Mouse (Mus musculus) midbrain, embryonic 16.5 days (tissue): ENCODE measurements around the gene Dpep3. TPM values are rescaled to one million over a fixed set of nuclear protein-coding genes. Genes with fewer than 3 reads are reported as not detected.

Experiments used
- ATAC-seq: fragments of 200-750 bp; cut with Nextera tagmentation; 2 replicates; pipeline ENCODE4 v1.8.0; 2017; ENCODE audit warnings: moderate TSS enrichment
- H3K27ac ChIP-seq: fragments of 300-500 bp; sonication (generic); 2 replicates; pipeline ENCODE4 v1.5.1; 2014; ENCODE audit warnings: mild to moderate bottlenecking, low read length, mixed read lengths
- H3K27me3 ChIP-seq: fragments of 300-500 bp; sonication (generic); 2 replicates; pipeline ENCODE4 v1.6.1; 2014; ENCODE audit warnings: low read depth, low read length, mixed read lengths; ENCODE audit not compliant: control insufficient read depth, insufficient read depth
- H3K36me3 ChIP-seq: fragments of 300-500 bp; sonication (generic); 2 replicates; pipeline ENCODE4 v1.6.1; 2014; ENCODE audit warnings: mild to moderate bottlenecking, low read length, moderate library complexity, mixed read lengths; ENCODE audit not compliant: control insufficient read depth, insufficient read depth
- H3K4me1 ChIP-seq: fragments of 300-500 bp; sonication (generic); 2 replicates; pipeline ENCODE4 v1.6.1; 2014; ENCODE audit warnings: mild to moderate bottlenecking, low read length, mixed read lengths; ENCODE audit not compliant: control insufficient read depth, insufficient read depth
- H3K4me2 ChIP-seq: fragments of 300-500 bp; sonication (generic); 2 replicates; pipeline ENCODE4 v1.6.1; 2014; ENCODE audit warnings: mild to moderate bottlenecking, low read length, mixed read lengths
- H3K4me3 ChIP-seq: fragments of 300-500 bp; sonication (generic); 2 replicates; pipeline ENCODE4 v1.5.1; 2014; ENCODE audit warnings: low read depth, mild to moderate bottlenecking, low read length, moderate library complexity, mixed read lengths
- H3K9ac ChIP-seq: fragments of 300-500 bp; sonication (generic); 2 replicates; pipeline ENCODE4 v1.6.1; 2014; ENCODE audit warnings: low read depth, low read length, mixed read lengths
- H3K9me3 ChIP-seq: fragments of 300-500 bp; sonication (generic); replicated peaks from 2 replicates; pipeline ENCODE4 v1.6.1; 2014; ENCODE audit warnings: mild to moderate bottlenecking, low read length, mixed read lengths; ENCODE audit not compliant: control insufficient read depth, poor library complexity, severe bottlenecking
- WGBS: fragments of 180-500 bp; shearing (Covaris S2); extraction: QIAGEN DNeasy Blood & Tissue Kit; methylation state at CpG from one replicate; pipeline ENCODE4 v1.1.7; 2014; 5-methylcytosine and 5-hydroxymethylcytosine counted together
- microRNA-seq: library from miRNA; unstranded; fragments of <30 nt; microRNA quantifications from one replicate; pipeline ENCODE4, GENCODE M21; 2017
- polyA plus RNA-seq: library from polyadenylated mRNA; unstranded; fragments of >200 nt; fragmentation: Nextera tagmentation; extraction: Ambion mirVana; gene quantifications from 2 replicates; pipeline ENCODE4 v1.2.1, GENCODE M21; 2015

Dpep3 gene
- polyA plus RNA-seq, 1 experiment from 2014 or later, result not detected

- Histone ChIP-seq H3K4me2 (no peak overlapping the region), H3K9me3 (no peaks in the 10 kb centered on the region), H3K27me3 (no peaks in the 10 kb centered on the region), H3K9ac (no peak overlapping the region), H3K36me3 (no peaks in the 10 kb centered on the region), H3K4me3 (no peak overlapping the region), H3K27ac (no peak overlapping the region), H3K4me1 (peaks cover 14% of the 10 kb centered on the region)
- 92% methylated on average over 6 of the region's 6 CpGs for WGBS
- ATAC-seq, result no peak
Observed at GRCm38 (mm10) chr8:105935105-105935504, 44.1 kb downstream of the Dpep3 start.

GRCm38 (mm10) chr8:105933762-105934161, 45.5 kb downstream of the Dpep3 start, which contains the start of gene Ctrl:
Gene Ctrl (minus strand): TSS chr8:105933862.
- peaks cover 14% of the 10 kb centered on the region for H3K4me1 ChIP-seq
- no peak within 1 kb of the TSS for H3K4me3 ChIP-seq
- H3K9me3 ChIP-seq, result no peaks in the 10 kb centered on the region
- WGBS, result 94% methylated on average over 2 of the region's 2 CpGs
- no peak within 1 kb of the TSS for H3K9ac ChIP-seq
- no peak for ATAC-seq
- H3K27ac ChIP-seq, result no peak within 1 kb of the TSS
- no peak within 1 kb of the TSS for H3K4me2 ChIP-seq
- no peaks in the 10 kb centered on the region for H3K36me3 ChIP-seq
- no peaks in the 10 kb centered on the region for H3K27me3 ChIP-seq

- Histone ChIP-seq H3K36me3 (no peaks in the 10 kb centered on the region; the same call in 1 of the 2 replicates), H3K4me3 (no peak overlapping the region), H3K27ac (no peak overlapping the region), H3K9ac (no peak overlapping the region), H3K27me3 (no peaks in the 10 kb centered on the region), H3K4me2 (no peak overlapping the region), H3K4me1 (peaks cover 8% of the 10 kb centered on the region), H3K9me3 (no peaks in the 10 kb centered on the region)
- ATAC-seq, result no peak
- WGBS, result 88% methylated on average over 11 of the region's 11 CpGs
Observed at GRCm38 (mm10) chr8:105932525-105932924, 46.7 kb downstream of the Dpep3 start.

GRCm38 (mm10) chr8:105931271-105931670, 48.0 kb downstream of the Dpep3 start:
- H3K9me3 ChIP-seq, result no peaks in the 10 kb centered on the region

GRCm38 (mm10) chr8:105930602-105931001, 48.6 kb downstream of the Dpep3 start:
- Histone ChIP-seq H3K36me3 (no peaks in the 10 kb centered on the region; the same call in 1 of the 2 replicates), H3K9me3 (no peaks in the 10 kb centered on the region), H3K4me1 (peaks cover under 1% of the 10 kb centered on the region; the same call in 1 of the 2 replicates), H3K4me3 (no peak overlapping the region), H3K27me3 (no peaks in the 10 kb centered on the region), H3K9ac (peak overlapping the region; percentile 15; the same call in 1 of the 2 replicates), H3K27ac (peak overlapping the region; percentile 39), H3K4me2 (no peak overlapping the region)
- peak; percentile 59 for ATAC-seq
- 15% methylated on average over 8 of the region's 8 CpGs for WGBS

More at GRCm38 (mm10) chr8:105931271-105931670, 48.0 kb downstream of the Dpep3 start:
- H3K9ac ChIP-seq, result no peak overlapping the region
- 99% methylated on average over 3 of the region's 3 CpGs for WGBS
- no peak overlapping the region for H3K27ac ChIP-seq
- H3K4me1 ChIP-seq, result peaks cover 7% of the 10 kb centered on the region
- ATAC-seq, result peak; percentile 13
- H3K36me3 ChIP-seq, result no peaks in the 10 kb centered on the region; the same call in 1 of the 2 replicates
- no peak overlapping the region for H3K4me2 ChIP-seq
- no peak overlapping the region for H3K4me3 ChIP-seq
- H3K27me3 ChIP-seq, result no peaks in the 10 kb centered on the region

- no peaks in the 10 kb centered on the region for H3K4me1 ChIP-seq
- H3K4me3 ChIP-seq, result no peak overlapping the region
- no peak overlapping the region for H3K9ac ChIP-seq
- H3K27me3 ChIP-seq, result no peaks in the 10 kb centered on the region
- ATAC-seq, result no peak
- WGBS, result 69% methylated on average over 3 of the region's 3 CpGs
- H3K36me3 ChIP-seq, result no peaks in the 10 kb centered on the region; the same call in 1 of the 2 replicates
- H3K27ac ChIP-seq, result no peak overlapping the region
- no peak overlapping the region for H3K4me2 ChIP-seq
- no peaks in the 10 kb centered on the region for H3K9me3 ChIP-seq
Observed at GRCm38 (mm10) chr8:105925123-105925522, 54.1 kb downstream of the Dpep3 start.

Small RNAs within 50 kb of the gene (microRNA-seq; reads per million reads assigned to microRNA genes)
- gene Mir7074, result not detected

Other genes starting within 250 kb of the Dpep3 start
- gene Gfod2, start 220.8 kb downstream of the Dpep3 start, polyA plus RNA-seq, result 94.0 and 95.6 TPM in 2 replicates
- 9.6 and 12.6 TPM in 2 replicates for gene Ranbp10, start 152.1 kb downstream of the Dpep3 start, polyA plus RNA-seq
- gene Tsnaxip1, start 151.7 kb downstream of the Dpep3 start, polyA plus RNA-seq, result 0.77 and 0.93 TPM in 2 replicates
- 45.9 and 59.5 TPM in 2 replicates for gene Cenpt, start 126.2 kb downstream of the Dpep3 start, polyA plus RNA-seq
- 50.6 and 53.4 TPM in 2 replicates for gene Thap11, start 124.3 kb downstream of the Dpep3 start, polyA plus RNA-seq
- gene Nutf2, start 118.8 kb downstream of the Dpep3 start, polyA plus RNA-seq, result 146 and 153 TPM in 2 replicates
- gene Edc4, start 98.5 kb downstream of the Dpep3 start, polyA plus RNA-seq, result 55.5 and 56.9 TPM in 2 replicates
- gene Nrn1l, start 85.9 kb downstream of the Dpep3 start, polyA plus RNA-seq, result 0.53 TPM in 1 of 2 replicates, not detected in the other
- gene Pskh1, start 79.0 kb downstream of the Dpep3 start, polyA plus RNA-seq, result 10.6 and 10.8 TPM in 2 replicates
- gene Ctrl, start 45.6 kb downstream of the Dpep3 start, polyA plus RNA-seq, result 4.5 and 4.9 TPM in 2 replicates
- gene Psmb10, start 41.0 kb downstream of the Dpep3 start, polyA plus RNA-seq, result 59.6 and 71.2 TPM in 2 replicates
- gene Lcat, start 36.0 kb downstream of the Dpep3 start, polyA plus RNA-seq, result 1.3 and 3.0 TPM in 2 replicates
- 7.6 and 10.6 TPM in 2 replicates for gene Slc12a4, start 13.3 kb downstream of the Dpep3 start, polyA plus RNA-seq
- gene Dus2, start 11.9 kb upstream of the Dpep3 start, polyA plus RNA-seq, result 29.4 and 29.8 TPM in 2 replicates
- 0.25 TPM in 1 of 2 replicates, not detected in the other for gene Dpep2nb, start 26.5 kb upstream of the Dpep3 start, polyA plus RNA-seq
- 20.3 and 21.5 TPM in 2 replicates for gene Ddx28, start 32.5 kb upstream of the Dpep3 start, polyA plus RNA-seq
- 2.1 and 3.2 TPM in 2 replicates for gene Nfatc3, start 79.4 kb upstream of the Dpep3 start, polyA plus RNA-seq
- gene Esrp2, start 157.5 kb upstream of the Dpep3 start, polyA plus RNA-seq, result 0.14 and 0.29 TPM in 2 replicates
- 24.5 and 25.2 TPM in 2 replicates for gene Pla2g15, start 171.0 kb upstream of the Dpep3 start, polyA plus RNA-seq
- 41.8 and 53.5 TPM in 2 replicates for gene Slc7a6, start 189.4 kb upstream of the Dpep3 start, polyA plus RNA-seq
- gene Slc7a6os, start 231.5 kb upstream of the Dpep3 start, polyA plus RNA-seq, result 30.8 and 33.1 TPM in 2 replicates
- gene Prmt7, start 231.5 kb upstream of the Dpep3 start, polyA plus RNA-seq, result 60.9 and 61.5 TPM in 2 replicates